Mouse (Mus musculus) embryonic facial prominence, embryonic 14.5 days (tissue): ENCODE results near the gene Mrpl42. TPM values are rescaled to one million over a fixed set of nuclear protein-coding genes. Genes with fewer than 3 reads are reported as not detected.

Experiments
- ATAC-seq: fragments of 200-750 bp; cut with Nextera tagmentation; 2 replicates; pipeline ENCODE4 v1.8.0; 2017; ENCODE audit warnings: low read depth, moderate number of reproducible peaks, moderate TSS enrichment
- DNase-seq: peaks from one replicate; pipeline ENCODE4 v3.0.0-alpha.2; 2015; ENCODE audit warnings: low spot score
- H3K27ac ChIP-seq: fragments of 300-500 bp; sonication (generic); replicated peaks from 2 replicates; pipeline ENCODE4 v1.5.1; 2014; ENCODE audit warnings: low read depth, mild to moderate bottlenecking, low read length, moderate library complexity
- H3K27me3 ChIP-seq: fragments of 300-500 bp; sonication (generic); replicated peaks from 2 replicates; pipeline ENCODE4 v1.6.1; 2014; ENCODE audit warnings: low read length; ENCODE audit not compliant: control insufficient read depth, insufficient read depth
- H3K36me3 ChIP-seq: fragments of 300-500 bp; sonication (generic); 2 replicates; pipeline ENCODE4 v1.6.1; 2014; ENCODE audit warnings: low read length, mixed read lengths; ENCODE audit not compliant: control insufficient read depth, insufficient read depth
- H3K4me1 ChIP-seq: fragments of 300-500 bp; sonication (generic); 2 replicates; pipeline ENCODE4 v1.6.1; 2014; ENCODE audit warnings: antibody characterized with exemption, low read length; ENCODE audit not compliant: control insufficient read depth, insufficient read depth
- H3K4me2 ChIP-seq: fragments of 300-500 bp; sonication (generic); 2 replicates; pipeline ENCODE4 v1.6.1; 2014; ENCODE audit warnings: low read depth, mild to moderate bottlenecking, low read length, moderate library complexity, mixed read lengths
- H3K4me3 ChIP-seq: fragments of 300-500 bp; sonication (generic); 2 replicates; pipeline ENCODE4 v1.5.1; 2014; ENCODE audit warnings: low read depth, mild to moderate bottlenecking, low read length
- H3K9ac ChIP-seq: fragments of 300-500 bp; sonication (generic); 2 replicates; pipeline ENCODE4 v1.6.1; 2014; ENCODE audit warnings: low read depth, mild to moderate bottlenecking, low read length, moderate library complexity, mixed read lengths
- H3K9me3 ChIP-seq: fragments of 300-500 bp; sonication (generic); 2 replicates; pipeline ENCODE4 v1.6.1; 2016; ENCODE audit warnings: low read length; ENCODE audit not compliant: control insufficient read depth
- WGBS: fragments of 180-500 bp; shearing (Covaris S2); extraction: QIAGEN DNeasy Blood & Tissue Kit; methylation state at CpG from one replicate; pipeline ENCODE4 v1.1.7; 2014; 5-methylcytosine and 5-hydroxymethylcytosine counted together
- polyA plus RNA-seq: library from polyadenylated mRNA; unstranded; fragments of >200 nt; fragmentation: Nextera tagmentation; extraction: Ambion mirVana; gene quantifications from 2 replicates; pipeline ENCODE4 v1.2.1, GENCODE M21; 2014

Gene Mrpl42
- polyA plus RNA-seq, 1 experiment from 2014 or later, result 321 TPM

DNA sequence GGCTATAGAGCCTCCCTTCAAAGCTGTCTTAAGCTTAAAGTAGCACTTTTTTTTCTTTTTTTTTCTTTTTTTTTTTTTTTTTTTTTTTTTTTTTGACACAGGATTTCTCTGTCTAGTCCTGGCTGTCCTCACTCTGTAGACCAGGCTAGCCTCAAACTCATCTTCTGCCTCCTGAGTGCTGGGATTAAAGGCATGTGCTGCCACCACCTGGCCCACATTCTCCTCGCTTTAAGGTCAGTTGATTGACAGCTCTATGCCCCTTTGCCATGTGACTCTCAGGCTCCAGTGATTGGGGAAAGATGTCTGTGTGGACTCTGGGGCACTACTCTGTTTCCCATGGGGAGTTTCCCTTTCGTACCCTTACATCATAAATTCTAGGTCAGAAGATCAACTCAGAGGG lies 61.2 kb downstream of the Mrpl42 start:
- Histone ChIP-seq H3K9ac (no peak overlapping the region), H3K27ac (no peak overlapping the region), H3K4me3 (no peak overlapping the region), H3K36me3 (no peaks in the 10 kb centered on the region), H3K27me3 (no peaks in the 10 kb centered on the region), H3K9me3 (no peaks in the 10 kb centered on the region), H3K4me1 (no peaks in the 10 kb centered on the region), H3K4me2 (no peak overlapping the region)
- no peak for DNase-seq
- ATAC-seq, result no peak
- WGBS, result 30% methylated on average over 2 of the region's 2 CpGs

DNA sequence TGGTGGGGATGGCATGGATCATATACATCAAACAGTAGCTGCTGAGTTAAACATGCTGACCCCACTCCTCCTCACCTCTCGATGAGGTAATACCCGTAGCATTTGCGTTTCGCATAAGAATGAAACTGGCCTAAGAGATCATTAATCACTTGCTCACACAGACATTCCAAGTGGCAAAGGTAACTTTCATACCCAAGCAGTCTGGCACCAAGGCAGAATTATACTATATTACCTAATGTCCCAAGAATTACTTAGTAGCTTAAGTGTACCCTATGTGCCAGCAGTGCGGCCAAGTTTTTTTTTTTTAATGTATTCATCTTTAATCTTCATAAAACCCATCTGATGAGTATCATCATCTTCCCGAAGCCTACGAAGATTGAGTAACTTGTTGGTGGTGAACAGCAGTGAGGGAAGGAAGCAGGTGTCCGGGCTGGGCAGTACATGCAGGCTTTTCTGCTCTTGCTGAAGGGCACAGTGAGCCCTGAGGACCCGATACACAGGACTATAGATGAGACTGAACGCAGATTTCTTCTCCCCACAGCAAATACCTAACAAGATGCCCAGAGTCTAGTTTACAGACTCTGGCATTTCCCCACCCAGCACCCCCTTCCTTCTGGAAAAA lies 61.9 kb downstream of the Mrpl42 start:
- Histone ChIP-seq H3K27me3 (no peaks in the 10 kb centered on the region), H3K9me3 (no peaks in the 10 kb centered on the region), H3K36me3 (no peaks in the 10 kb centered on the region), H3K27ac (no peak overlapping the region), H3K4me3 (no peak overlapping the region), H3K4me1 (no peaks in the 10 kb centered on the region), H3K4me2 (no peak overlapping the region), H3K9ac (no peak overlapping the region)
- WGBS, result 82% methylated on average over 10 of the region's 10 CpGs
- no peak for DNase-seq
- no peak for ATAC-seq

DNA sequence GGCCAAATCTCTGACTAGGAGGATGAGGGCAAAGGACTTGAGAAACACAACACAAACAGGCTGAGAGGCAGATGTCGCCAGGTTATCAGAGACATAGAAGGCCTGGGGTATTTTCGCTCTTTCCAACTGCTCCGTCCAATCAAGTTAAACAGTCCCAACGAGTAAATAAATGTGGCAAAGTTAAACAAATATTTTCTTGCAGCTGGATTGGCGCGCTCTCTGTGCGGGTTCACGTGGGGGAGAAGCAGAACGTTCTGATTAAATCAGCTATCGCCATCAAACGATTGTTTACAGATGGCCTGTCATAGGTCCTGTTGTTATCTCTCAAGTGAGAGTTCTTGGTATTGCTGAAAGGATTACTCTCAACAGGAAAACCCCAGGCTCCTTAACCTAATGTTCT lies 62.8 kb downstream of the Mrpl42 start:
- H3K4me2 ChIP-seq, result no peak overlapping the region
- ATAC-seq (no peak), DNase-seq (no peak)
- no peaks in the 10 kb centered on the region for H3K4me1 ChIP-seq
- 52% methylated on average over 11 of the region's 11 CpGs for WGBS
- no peak overlapping the region for H3K27ac ChIP-seq
- H3K4me3 ChIP-seq, result no peak overlapping the region
- no peak overlapping the region for H3K9ac ChIP-seq
- no peaks in the 10 kb centered on the region for H3K27me3 ChIP-seq
- H3K36me3 ChIP-seq, result no peaks in the 10 kb centered on the region
- no peaks in the 10 kb centered on the region for H3K9me3 ChIP-seq

Other genes starting within 250 kb of the Mrpl42 start
- gene Cradd, start 177.8 kb downstream of the Mrpl42 start, polyA plus RNA-seq, result 10.4 and 11.0 TPM in 2 replicates
- 58.2 and 64.0 TPM in 2 replicates for gene Socs2, start 84.8 kb downstream of the Mrpl42 start, polyA plus RNA-seq
- 282 and 286 TPM in 2 replicates for gene Ube2n, start 13.2 kb upstream of the Mrpl42 start, polyA plus RNA-seq
- 106 and 107 TPM in 2 replicates for gene Nudt4, start 62.2 kb upstream of the Mrpl42 start, polyA plus RNA-seq
- not detected in 2 replicates for gene Anapc15-ps, start 171.5 kb upstream of the Mrpl42 start, polyA plus RNA-seq